Mouse (Mus musculus): ENCODE results near the gene Tor3a. TPM values are rescaled to one million over a fixed set of nuclear protein-coding genes. Genes with fewer than 3 reads are reported as not detected.

Gene Tor3a
- polyA plus RNA-seq, 1 experiment = 79.4 TPM

DNA sequence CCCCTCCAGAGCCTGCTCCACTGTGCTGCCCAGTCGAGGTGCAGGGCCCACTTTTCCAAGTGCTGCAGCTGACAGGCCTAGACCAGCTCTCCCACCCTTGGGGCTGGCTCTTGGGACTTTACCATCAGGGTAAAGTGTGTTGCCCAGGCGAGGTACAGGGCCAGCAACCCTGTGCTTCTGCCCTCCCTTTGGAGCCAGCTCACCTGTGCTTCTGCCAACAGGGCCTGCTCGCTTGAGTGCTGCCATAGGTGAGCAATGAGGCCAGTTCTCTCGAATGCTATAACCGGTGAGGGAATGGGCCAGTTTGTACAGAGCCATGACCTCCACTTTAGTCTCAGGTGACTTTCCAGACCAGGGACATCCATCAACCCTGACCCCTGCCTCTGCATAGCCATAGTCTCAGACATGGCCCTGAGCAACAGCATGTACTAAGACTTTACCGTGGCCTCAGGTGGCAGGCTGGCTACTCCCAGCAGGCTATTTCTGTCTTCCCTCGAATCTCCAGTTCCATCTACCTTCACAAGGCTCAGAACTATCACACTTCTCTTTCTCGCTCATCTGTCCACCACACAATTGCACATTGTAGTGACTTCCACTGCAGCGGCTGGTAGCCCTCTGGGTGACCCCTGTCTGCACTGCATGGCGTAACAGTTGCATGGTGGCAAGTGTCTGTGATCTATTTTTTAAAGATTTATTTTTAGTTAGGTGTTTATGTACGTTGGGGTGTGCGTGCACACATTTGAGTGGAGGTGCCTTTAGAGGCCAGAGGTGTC lies 68.9 kb downstream of the Tor3a start:
- Histone ChIP-seq H3K27ac (ENCODE audit: insufficient read depth, low read depth, low read length) (no peak overlapping the region), H3K4me1 (ENCODE audit: control insufficient read depth, insufficient read depth, low read length) (peaks cover 17% of the 10 kb centered on the region), H3K4me3 (ENCODE audit: insufficient read depth, low read length) (no peak overlapping the region)
- TF ChIP-seq CTCF (IDR thresholded peaks at IDR 0.05; ENCODE audit: low read depth, low read length) (no peak), POLR2A (IDR thresholded peaks at IDR 0.05; ENCODE audit: borderline replicate concordance, low read depth, low read length) (no peak)

Other genes with a start within 250 kb of the Tor3a start
- 294 and 305 TPM in 2 replicates for gene Soat1, start 200.0 kb downstream of the Tor3a start, polyA plus RNA-seq (2012; ENCODE audit: insufficient read depth, insufficient read length, missing spikeins)
- gene Gm10031, start 150.3 kb downstream of the Tor3a start, polyA plus RNA-seq (2012; ENCODE audit: insufficient read depth, insufficient read length, missing spikeins) = 7.5 and 10.8 TPM in 2 replicates
- 13.4 and 16.3 TPM in 2 replicates for gene Abl2, start 115.6 kb downstream of the Tor3a start, polyA plus RNA-seq (2012; ENCODE audit: insufficient read depth, insufficient read length, missing spikeins)
- gene Fam20b, start 44.7 kb upstream of the Tor3a start, polyA plus RNA-seq (2012; ENCODE audit: insufficient read depth, insufficient read length, missing spikeins) = 25.1 and 27.3 TPM in 2 replicates
- gene Angptl1, start 164.2 kb upstream of the Tor3a start, polyA plus RNA-seq (2012; ENCODE audit: insufficient read depth, insufficient read length, missing spikeins) = not detected in 2 replicates

Data from bone marrow macrophage, adult 2 months (primary cell).